Mouse (Mus musculus) right cerebral cortex, postnatal 4 days (tissue): ENCODE results near the gene Trim34a.
A peak's percentile ranks its signal among the peaks of the same experiment; 100 is the strongest.
"Not testable (repeated sequence)": the region's sequence is repeated elsewhere in the genome, so short reads cannot be mapped to it uniquely, and the experiment has no call there.

Experiments used
- DNase-seq: peaks from one replicate; pipeline ENCODE4 v3.0.0-alpha.2; 2022

Gene Trim34a

GRCm38 (mm10) chr7:104244287-104245181 lies at the start of gene Trim34a:
TSS of gene Trim34a (plus strand) at chr7:104244457.
- no peak for DNase-seq

GRCm38 (mm10) chr7:104195885-104196284 lies 48.4 kb upstream of the Trim34a start, which contains the start of gene Olfr649:
TSS of gene Olfr649 (minus strand) at chr7:104195985.
- DNase-seq = no peak

- DNase-seq = peak; percentile 32
Measured at GRCm38 (mm10) chr7:104199822-104200221, 44.4 kb upstream of the Trim34a start.

- no peak for DNase-seq
Measured at GRCm38 (mm10) chr7:104206197-104206596, 38.1 kb upstream of the Trim34a start.

GRCm38 (mm10) chr7:104216011-104216535 lies 28.2 kb upstream of the Trim34a start:
- DNase-seq = no peak

GRCm38 (mm10) chr7:104217881-104218280 lies 26.4 kb upstream of the Trim34a start:
- no peak for DNase-seq

- DNase-seq = peak; percentile 26
Measured at GRCm38 (mm10) chr7:104218701-104219569, 25.3 kb upstream of the Trim34a start, which contains the start of gene Trim6. TSS of gene Trim6 (plus strand) at chr7:104218793.

GRCm38 (mm10) chr7:104231203-104231602 lies 13.1 kb upstream of the Trim34a start:
- peak; percentile 6 for DNase-seq

GRCm38 (mm10) chr7:104240857-104241256 lies 3.4 kb upstream of the Trim34a start:
- no peak for DNase-seq

GRCm38 (mm10) chr7:104243616-104244015 lies 641 bp upstream of the Trim34a start:
- DNase-seq = no peak

GRCm38 (mm10) chr7:104260380-104260779 lies 16.1 kb downstream of the Trim34a start:
- not testable (repeated sequence) for DNase-seq

GRCm38 (mm10) chr7:104265335-104265734 lies 21.1 kb downstream of the Trim34a start:
- not testable (repeated sequence) for DNase-seq

GRCm38 (mm10) chr7:104279361-104279760 lies 35.1 kb downstream of the Trim34a start:
- not testable (repeated sequence) for DNase-seq

- not testable (repeated sequence) for DNase-seq
Measured at GRCm38 (mm10) chr7:104287576-104288443, 43.6 kb downstream of the Trim34a start, which contains the start of gene Trim5. TSS of gene Trim5 (minus strand) at chr7:104288094.

GRCm38 (mm10) chr7:104290641-104291040 lies 46.4 kb downstream of the Trim34a start:
- no peak for DNase-seq

GRCm38 (mm10) chr7:104291638-104292400 lies 47.6 kb downstream of the Trim34a start:
- no peak for DNase-seq
